Mouse (Mus musculus) forebrain, embryonic 11.5 days (tissue): Measurements from ENCODE around the gene Slc30a6. TPM values are rescaled to one million over a fixed set of nuclear protein-coding genes. Genes with fewer than 3 reads are reported as not detected.
"Not testable (repeated sequence)": the region's sequence is repeated elsewhere in the genome, so short reads cannot be mapped to it uniquely, and the experiment has no call there.

ENCODE experiments used
- ATAC-seq: fragments of 200-750 bp; cut with Nextera tagmentation; replicated peaks from 2 replicates; pipeline ENCODE4 v1.8.0; 2017; ENCODE audit warnings: moderate TSS enrichment; ENCODE audit not compliant: low FRiP score
- DNase-seq: peaks from one replicate; pipeline ENCODE4 v3.0.0-alpha.2; 2017; ENCODE audit warnings: low spot score
- H3K27ac ChIP-seq: fragments of 300-500 bp; sonication (generic); 2 replicates; pipeline ENCODE4 v1.5.1; 2014; ENCODE audit warnings: low read depth, low read length
- H3K27me3 ChIP-seq: fragments of 300-500 bp; sonication (generic); 2 replicates; pipeline ENCODE4 v1.6.1; 2014; ENCODE audit warnings: mild to moderate bottlenecking, low read length, mixed read lengths; ENCODE audit not compliant: control insufficient read depth, insufficient read depth
- H3K36me3 ChIP-seq: fragments of 300-500 bp; sonication (generic); 2 replicates; pipeline ENCODE4 v1.6.1; 2014; ENCODE audit warnings: mild to moderate bottlenecking, low read length, moderate library complexity, mixed read lengths; ENCODE audit not compliant: control insufficient read depth, insufficient read depth
- H3K4me1 ChIP-seq: fragments of 300-500 bp; sonication (generic); replicated peaks from 2 replicates; pipeline ENCODE4 v1.6.1; 2014; ENCODE audit warnings: low read length, mixed read lengths; ENCODE audit not compliant: control insufficient read depth, insufficient read depth
- H3K4me2 ChIP-seq: fragments of 300-500 bp; sonication (generic); 2 replicates; pipeline ENCODE4 v1.6.1; 2014; ENCODE audit warnings: low read depth, mild to moderate bottlenecking, low read length, moderate library complexity, mixed read lengths; ENCODE audit not compliant: severe bottlenecking
- H3K4me3 ChIP-seq: fragments of 300-500 bp; sonication (generic); 2 replicates; pipeline ENCODE4 v1.5.1; 2014; ENCODE audit warnings: low read depth, low read length
- H3K9ac ChIP-seq: fragments of 300-500 bp; sonication (generic); 2 replicates; pipeline ENCODE4 v1.6.1; 2014; ENCODE audit warnings: low read length
- H3K9me3 ChIP-seq: fragments of 300-500 bp; sonication (generic); 2 replicates; pipeline ENCODE4 v1.6.1; 2016; ENCODE audit warnings: low read length, mixed read lengths; ENCODE audit not compliant: control insufficient read depth
- whole genome bisulfite sequencing: fragments of 180-500 bp; shearing (Covaris S2); extraction: QIAGEN DNeasy Blood & Tissue Kit; methylation state at CpG from one replicate; pipeline ENCODE4 v1.1.7; 2014; 5-methylcytosine and 5-hydroxymethylcytosine counted together
- polyA plus RNA-seq: library from polyadenylated mRNA; unstranded; fragments of >200 nt; fragmentation: Nextera tagmentation; extraction: Ambion mirVana; gene quantifications from 2 replicates; pipeline ENCODE4 v1.2.1, GENCODE M21; 2014

Slc30a6 gene
- polyA plus RNA-seq, 1 experiment from 2014 or later = 30.6 TPM

GRCm38 (mm10) chr17:74455426-74455825 lies 60.0 kb downstream of the Slc30a6 start:
- ATAC-seq = no peak
- no peaks in the 10 kb centered on the region for H3K36me3 ChIP-seq
- H3K4me1 ChIP-seq = no peaks in the 10 kb centered on the region
- no peaks in the 10 kb centered on the region for H3K27me3 ChIP-seq
- H3K4me2 ChIP-seq = no peak overlapping the region
- no peak for DNase-seq
- H3K27ac ChIP-seq = no peak overlapping the region
- H3K4me3 ChIP-seq = no peak overlapping the region
- WGBS = 89% methylated on average over 4 of the region's 4 CpGs
- H3K9me3 ChIP-seq = no peaks in the 10 kb centered on the region
- no peak overlapping the region for H3K9ac ChIP-seq

DNA sequence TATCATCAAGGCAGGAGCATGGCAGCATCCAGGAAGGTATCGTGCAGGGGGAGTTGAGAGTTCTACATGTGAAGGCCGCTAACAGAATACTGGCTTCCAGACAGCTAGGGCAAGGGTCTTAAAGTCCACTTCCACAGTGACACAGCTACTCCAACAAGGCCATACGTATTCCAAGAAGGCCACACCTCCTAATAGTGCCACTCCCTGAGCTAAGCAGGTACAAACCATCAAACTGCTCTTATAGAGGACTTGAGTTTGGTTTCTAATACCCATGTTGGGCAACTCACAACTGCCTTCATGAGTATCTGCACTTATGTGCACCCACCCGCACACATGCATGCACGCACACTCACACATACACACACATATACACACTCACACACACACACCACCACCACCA lies 61.4 kb downstream of the Slc30a6 start:
- no peak for ATAC-seq
- no peak overlapping the region for H3K27ac ChIP-seq
- 93% methylated on average over 5 of the region's 5 CpGs for WGBS

DNA sequence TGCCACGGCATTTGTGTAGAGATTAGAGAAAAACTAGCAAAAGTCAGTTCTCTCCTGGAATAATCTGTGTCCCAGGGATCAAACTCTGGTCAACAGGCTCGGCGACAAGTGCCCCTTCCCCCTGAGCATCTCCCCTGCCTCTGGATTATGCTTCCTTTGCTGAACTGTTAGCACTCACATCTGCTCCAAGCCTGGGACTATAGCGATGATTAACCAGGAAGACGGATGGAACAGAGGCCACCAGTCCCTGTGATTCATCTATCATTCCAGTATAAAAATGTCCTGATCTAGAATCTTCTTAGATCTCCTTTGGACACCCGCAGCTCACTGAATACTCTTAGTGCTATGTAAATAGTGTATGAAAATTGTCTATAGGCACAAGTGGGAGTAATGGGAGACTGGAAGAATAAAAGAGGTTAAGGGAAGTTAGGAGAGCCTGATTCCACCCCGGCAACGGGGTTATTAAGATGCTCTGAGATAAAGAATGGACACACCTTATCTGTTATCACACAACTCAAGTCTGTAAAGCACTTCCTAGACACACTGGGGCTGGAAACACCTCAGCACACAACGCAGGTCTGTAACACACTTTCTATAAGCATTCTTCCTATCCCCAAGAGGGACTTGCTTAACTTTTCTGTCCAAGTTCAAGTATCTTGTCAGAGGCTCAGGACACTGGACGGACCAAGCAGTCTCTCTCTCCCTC lies 62.7 kb downstream of the Slc30a6 start:
- Histone ChIP-seq H3K36me3 (no peaks in the 10 kb centered on the region), H3K4me3 (no peak overlapping the region), H3K27me3 (no peaks in the 10 kb centered on the region), H3K27ac (no peak overlapping the region), H3K9me3 (no peaks in the 10 kb centered on the region), H3K4me2 (no peak overlapping the region), H3K9ac (no peak overlapping the region), H3K4me1 (no peaks in the 10 kb centered on the region)
- WGBS = 76% methylated on average over 10 of the region's 10 CpGs
- no peak for ATAC-seq
- no peak for DNase-seq

More for the DNA sequence above, 61.4 kb downstream of the Slc30a6 start:
- H3K9me3 ChIP-seq = no peaks in the 10 kb centered on the region
- H3K4me1 ChIP-seq = no peaks in the 10 kb centered on the region
- no peak overlapping the region for H3K4me2 ChIP-seq
- H3K27me3 ChIP-seq = no peaks in the 10 kb centered on the region
- DNase-seq = no peak
- no peaks in the 10 kb centered on the region for H3K36me3 ChIP-seq
- no peak overlapping the region for H3K4me3 ChIP-seq
- H3K9ac ChIP-seq = no peak overlapping the region

GRCm38 (mm10) chr17:74458711-74459408 lies 63.5 kb downstream of the Slc30a6 start, which contains the start of gene Nlrc4:
Gene Nlrc4, minus strand, starts transcription at chr17:74459142.
- no peaks in the 10 kb centered on the region for H3K36me3 ChIP-seq
- H3K27me3 ChIP-seq = no peaks in the 10 kb centered on the region
- H3K27ac ChIP-seq = no peak within 1 kb of the TSS
- no peak for ATAC-seq
- WGBS = 56% methylated on average over 8 of the region's 8 CpGs
- no peak within 1 kb of the TSS for H3K4me2 ChIP-seq
- H3K4me1 ChIP-seq = no peaks in the 10 kb centered on the region
- no peaks in the 10 kb centered on the region for H3K9me3 ChIP-seq
- no peak for DNase-seq
- H3K4me3 ChIP-seq = no peak within 1 kb of the TSS
- no peak within 1 kb of the TSS for H3K9ac ChIP-seq

DNA sequence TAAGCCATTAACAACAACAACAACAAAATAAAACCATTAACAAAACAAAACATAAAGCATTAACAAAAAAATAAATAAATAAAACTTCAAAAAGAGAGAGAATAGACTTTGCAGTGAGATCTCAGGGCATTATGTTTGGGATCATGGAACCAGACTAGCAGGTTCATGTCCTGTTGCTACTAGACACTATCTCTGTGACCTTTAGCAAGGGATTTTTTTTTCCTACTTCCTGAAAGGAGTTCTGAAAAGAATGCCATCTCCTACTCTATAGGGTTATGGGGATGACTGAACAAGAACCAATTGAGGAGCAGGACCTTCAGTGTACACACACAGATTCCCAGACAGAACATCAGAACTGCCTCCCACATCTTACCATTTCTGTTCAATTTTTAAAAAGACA lies 68.1 kb downstream of the Slc30a6 start:
- DNase-seq (no peak), ATAC-seq (no peak)
- Histone ChIP-seq H3K27ac (no peak overlapping the region), H3K4me3 (no peak overlapping the region), H3K9ac (no peak overlapping the region), H3K4me1 (no peaks in the 10 kb centered on the region), H3K27me3 (no peaks in the 10 kb centered on the region), H3K9me3 (no peaks in the 10 kb centered on the region), H3K4me2 (no peak overlapping the region), H3K36me3 (no peaks in the 10 kb centered on the region)

DNA sequence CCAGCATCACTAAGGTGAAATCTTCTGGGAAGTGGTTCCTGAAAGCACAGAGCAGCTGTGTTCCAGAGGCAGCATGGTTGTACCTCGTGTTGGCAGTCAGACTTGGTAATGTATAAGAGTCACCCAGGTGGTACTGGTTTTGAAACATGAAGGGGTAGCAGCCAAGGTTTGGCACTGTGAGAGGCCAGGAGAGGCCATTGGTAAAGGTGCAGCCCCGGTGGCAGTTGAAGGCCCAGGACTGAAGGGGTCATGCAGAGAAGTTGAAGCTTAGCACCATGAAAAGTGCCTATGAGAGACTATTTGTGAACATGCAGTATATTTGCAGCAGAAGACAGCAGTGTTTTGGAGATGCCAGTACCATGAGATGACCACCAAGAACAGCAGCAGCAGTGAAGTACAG lies 72.6 kb downstream of the Slc30a6 start:
- not testable (repeated sequence) for H3K9ac ChIP-seq, H3K4me1 ChIP-seq, H3K27me3 ChIP-seq, H3K9me3 ChIP-seq, H3K4me2 ChIP-seq, H3K4me3 ChIP-seq, ATAC-seq, H3K36me3 ChIP-seq, H3K27ac ChIP-seq, DNase-seq
- 79% methylated on average over 2 of the region's 2 CpGs for WGBS

GRCm38 (mm10) chr17:74470133-74470532 lies 74.7 kb downstream of the Slc30a6 start:
- H3K4me2 ChIP-seq, H3K4me1 ChIP-seq, H3K36me3 ChIP-seq, H3K27ac ChIP-seq, ATAC-seq, H3K9ac ChIP-seq, H3K4me3 ChIP-seq, H3K9me3 ChIP-seq, H3K27me3 ChIP-seq, DNase-seq: not testable (repeated sequence)
- 78% methylated on average over 6 of the region's 6 CpGs for WGBS
